Mouse (Mus musculus) kidney, adult 8-10 months (tissue): ENCODE measurements at regions not wholly inside any gene's neighbourhood (a gene's known extent, or its start where the extent isn't known, plus 50 kb on each side); places are given as distances from the start of the nearest gene placed in this dataset.
A peak's percentile ranks its signal among the peaks of the same experiment; 100 is the strongest.

Experiments used
- DNase-seq, 2 experiments: peaks; one replicate each; pipeline ENCODE4 v3.0.0; 2022

DNA sequence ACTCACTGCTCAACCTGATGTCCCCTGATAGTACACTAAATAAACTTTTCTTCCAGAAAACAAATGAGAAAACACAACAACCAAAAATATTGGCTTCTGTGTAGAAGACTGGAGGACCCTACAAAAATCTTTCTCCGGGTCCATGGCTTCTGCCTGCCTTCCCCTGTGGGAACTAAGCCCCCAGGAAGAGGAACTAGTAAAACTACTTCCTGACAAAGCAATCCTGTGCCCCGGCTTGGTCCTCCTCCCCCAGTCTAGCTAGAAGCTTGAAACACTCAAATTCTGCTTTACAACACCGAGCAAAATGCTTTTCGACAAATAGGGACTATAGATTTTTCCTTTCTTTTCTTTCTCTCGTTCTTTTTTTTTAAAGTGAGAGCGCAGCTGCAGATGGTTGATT lies 51.3 kb upstream of the Mki67 start:
- no peak for DNase-seq

DNA sequence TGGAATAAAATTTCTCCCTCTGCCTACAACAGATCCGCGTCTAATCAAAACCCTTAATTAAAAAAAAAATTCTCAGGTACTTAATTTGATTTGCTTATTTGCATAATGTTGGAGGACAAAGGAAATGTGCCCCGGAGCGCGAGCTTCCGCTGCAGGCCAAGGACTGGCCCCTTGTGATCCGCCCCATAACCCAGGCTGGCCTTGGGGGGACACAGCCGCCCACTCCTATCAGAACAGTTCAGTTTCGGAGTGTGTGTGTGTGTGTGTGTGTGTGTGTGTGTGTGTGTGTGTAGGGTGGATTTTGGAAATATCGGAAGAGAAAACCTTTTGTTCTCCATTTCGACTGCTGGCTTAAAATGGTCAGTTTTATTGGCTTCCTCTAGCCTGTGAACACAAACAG lies 51.9 kb upstream of the Mki67 start:
- DNase-seq: no peak

DNA sequence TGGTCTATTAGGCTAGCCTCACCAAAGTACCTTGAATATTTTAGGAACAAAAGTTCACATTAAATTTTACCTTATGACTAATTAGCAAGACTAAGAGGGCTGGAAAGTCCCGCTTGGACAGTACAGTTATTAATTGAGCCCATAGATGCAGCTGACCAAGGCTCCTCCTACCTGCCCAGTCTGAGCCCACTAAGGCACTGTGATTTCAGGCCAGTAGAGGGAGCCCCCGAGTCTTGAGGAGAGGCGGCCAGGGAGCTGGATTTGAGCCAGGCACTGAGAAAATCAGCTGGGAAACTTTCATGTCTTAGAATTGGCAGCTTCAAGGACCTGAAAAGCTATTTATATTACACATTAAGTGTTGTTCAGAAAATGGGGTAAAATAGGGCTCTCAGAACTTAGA lies 52.4 kb upstream of the Mki67 start:
- DNase-seq: peak; percentile 80 to 92

DNA sequence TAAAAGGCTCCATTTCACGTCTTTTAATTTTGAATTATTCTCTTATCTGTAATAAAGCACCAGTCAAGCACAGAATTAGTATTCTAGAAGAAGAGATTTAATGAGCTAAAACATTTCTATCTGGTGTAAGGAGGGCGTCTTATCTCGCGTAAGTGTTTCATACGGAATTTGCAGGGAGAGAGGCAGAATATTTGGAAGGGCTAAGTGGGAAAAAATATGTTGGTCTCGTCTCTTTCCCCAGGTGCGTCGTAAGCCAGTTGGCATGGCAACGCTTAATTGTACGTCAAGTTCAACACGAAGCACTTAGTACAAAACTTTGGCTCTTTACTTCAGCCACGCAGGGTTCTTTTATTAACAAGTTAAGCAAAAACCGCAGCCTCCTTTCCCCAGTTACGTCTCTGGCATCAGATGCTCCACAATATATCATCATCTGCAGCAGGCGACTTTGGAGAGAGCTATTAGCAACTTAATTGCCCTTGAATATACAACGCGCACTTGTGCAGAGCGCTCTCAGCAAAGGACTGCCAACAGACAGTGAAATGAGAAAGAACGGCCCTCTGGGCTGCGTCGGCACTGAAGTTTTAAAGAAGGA lies 53.0 kb upstream of the Mki67 start:
- no peak for DNase-seq

DNA sequence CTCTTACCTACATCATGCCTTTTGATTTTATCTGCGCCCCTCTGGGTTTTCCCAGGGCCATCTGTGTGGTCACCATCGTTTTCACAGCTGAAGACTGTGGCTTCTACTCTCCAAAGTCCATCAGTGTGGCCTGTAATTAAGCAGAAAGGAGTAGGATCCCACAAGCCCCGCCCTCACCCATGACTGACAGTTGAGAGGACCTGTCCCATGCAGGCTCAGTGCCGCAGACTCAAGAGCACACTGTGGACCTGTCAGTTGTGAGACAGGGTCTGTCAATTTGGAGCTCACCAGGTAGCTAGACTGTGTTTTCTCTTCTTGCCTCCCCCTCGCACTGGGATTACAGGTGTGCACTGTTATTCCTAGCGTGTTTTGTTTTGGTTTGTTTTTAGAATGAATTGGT lies 53.9 kb upstream of the Mki67 start:
- DNase-seq: no peak

DNA sequence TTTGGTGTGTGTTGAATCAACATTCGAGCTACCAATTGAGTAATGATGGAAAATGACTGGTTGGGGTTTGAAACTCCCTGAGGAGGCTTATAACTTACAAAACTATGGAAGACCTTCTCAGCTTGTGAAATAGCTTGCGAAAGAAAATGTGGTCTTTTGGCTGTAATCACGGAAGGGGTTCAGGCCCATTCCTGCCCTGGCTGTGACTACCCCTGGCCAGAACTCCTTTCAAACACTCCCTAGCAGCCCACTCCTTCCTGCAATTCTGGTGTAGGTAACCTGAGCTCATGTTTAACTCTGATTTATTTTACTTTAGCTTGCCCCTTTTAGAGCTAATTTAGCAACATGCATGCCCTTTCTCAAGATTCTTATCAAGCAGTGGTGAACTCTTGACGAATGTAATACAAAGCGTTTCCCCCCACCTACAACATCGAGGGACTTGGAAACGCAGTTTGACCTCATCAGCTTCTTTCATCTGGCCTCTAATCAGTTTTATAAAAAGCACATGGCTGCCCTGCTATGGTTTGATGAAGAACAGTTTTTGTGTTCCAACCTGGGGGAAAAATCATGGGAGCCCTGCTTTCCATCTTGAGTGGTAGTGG lies 59.8 kb upstream of the Mki67 start:
- no peak for DNase-seq

DNA sequence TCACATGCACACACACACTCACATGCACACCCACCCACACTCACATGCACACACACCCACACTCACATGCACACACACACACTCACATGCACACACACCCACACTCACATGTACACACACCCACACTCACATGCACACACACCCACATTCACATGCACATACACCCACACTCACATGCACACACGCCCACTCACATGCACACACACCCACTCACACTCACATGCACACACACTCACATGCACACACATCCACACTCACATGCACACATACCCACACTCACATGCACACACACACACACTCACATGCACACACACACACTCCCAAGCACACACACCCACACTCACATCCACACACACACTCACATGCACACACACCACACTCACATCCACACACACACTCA lies 74.0 kb upstream of the Mki67 start:
- DNase-seq: no peak

DNA sequence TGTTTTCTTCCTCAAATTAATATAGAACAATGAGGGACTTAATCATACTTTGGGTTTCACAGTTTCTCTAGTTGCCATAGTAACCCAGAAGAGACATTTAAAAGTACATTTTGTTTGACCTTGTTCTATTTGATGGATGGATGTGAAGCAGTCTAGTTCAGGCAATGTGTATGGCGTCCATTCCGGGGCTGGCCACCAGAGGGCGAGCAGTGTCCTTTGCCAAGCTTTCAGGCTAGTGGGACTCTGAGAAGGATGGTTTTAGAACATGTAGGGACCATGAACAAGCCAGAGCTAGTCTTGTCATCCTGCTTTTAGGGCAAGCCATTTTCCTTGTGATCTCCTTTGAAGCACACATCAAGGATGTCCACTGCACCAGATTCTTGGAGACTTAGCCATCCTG lies 74.8 kb upstream of the Mki67 start:
- DNase-seq: peak in 1 of 2 experiments; percentile 71

DNA sequence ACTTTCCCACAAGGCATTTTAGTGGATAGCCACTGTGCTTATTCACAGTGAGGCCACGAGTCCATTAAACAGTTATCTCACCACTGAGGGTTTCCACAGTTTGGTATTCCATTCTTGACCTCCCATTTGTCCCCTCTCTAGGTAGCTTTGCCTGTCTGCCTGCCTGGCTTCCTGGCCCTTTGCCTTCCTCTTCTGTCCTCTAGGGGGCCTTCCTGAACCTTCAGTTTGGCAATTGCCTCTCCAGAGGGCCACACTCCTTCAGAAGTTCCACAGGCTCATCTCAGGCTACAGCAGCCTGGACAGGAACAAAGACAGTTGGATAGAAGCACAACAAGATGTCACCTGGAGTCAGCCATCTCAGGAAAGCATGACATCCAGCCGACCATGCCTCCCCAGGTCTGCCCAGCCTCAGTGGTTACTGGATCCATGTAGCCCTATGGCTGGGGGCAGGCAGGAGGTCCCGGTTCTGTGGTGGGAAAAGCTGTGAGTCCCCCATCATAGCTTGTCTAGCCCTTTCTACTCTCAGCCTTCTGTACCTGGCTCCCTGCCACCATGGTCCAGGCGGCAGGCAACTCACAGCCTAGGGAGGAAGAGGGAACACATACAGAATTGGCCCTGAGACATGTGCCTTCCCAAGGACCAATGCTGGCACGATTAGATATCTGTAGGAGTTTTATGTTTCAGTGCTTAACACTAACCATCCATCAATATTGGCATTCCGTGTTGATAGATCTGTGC lies 76.0 kb upstream of the Mki67 start:
- no peak for DNase-seq

DNA sequence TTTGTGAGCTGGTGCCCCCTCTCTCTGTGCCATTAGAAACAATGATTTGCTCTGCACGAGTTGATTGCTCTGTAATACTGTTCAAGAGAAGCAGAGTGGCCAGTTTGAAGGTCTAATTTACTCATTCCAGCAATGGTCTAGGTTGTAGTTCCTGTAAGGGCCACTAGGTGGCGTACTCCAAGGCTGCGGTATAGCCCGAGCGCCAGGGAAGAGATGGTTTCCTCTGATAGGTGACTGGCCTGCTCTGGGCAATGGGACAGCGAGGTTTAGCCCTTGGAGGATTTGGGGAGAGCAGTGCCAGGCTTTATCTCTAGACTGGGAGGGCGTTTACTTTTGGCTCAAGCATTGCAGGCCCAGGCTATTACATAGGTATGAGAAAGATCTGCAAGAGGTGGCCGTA lies 76.8 kb upstream of the Mki67 start:
- DNase-seq: peak; percentile 5 to 19

DNA sequence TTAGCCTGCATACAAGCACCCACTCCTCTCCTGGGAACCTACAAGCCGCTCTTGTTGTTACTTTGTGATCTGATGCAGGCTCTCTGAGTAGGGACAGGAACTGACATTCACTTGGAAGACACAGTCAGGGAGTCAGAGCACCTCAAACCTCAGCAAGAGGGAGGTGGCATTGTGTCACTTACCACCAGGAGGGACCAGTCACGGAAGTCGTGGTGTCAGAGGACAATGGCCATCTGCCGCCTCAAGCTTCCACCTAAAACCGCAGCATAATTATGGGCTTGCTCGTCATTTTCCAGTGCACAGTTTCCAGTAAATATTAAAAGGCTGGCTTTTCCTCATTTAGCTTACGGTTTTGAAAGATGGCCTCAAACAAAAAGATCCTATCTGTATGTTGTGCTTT lies 78.1 kb upstream of the Mki67 start:
- peak in 1 of 2 experiments; percentile 3 for DNase-seq

DNA sequence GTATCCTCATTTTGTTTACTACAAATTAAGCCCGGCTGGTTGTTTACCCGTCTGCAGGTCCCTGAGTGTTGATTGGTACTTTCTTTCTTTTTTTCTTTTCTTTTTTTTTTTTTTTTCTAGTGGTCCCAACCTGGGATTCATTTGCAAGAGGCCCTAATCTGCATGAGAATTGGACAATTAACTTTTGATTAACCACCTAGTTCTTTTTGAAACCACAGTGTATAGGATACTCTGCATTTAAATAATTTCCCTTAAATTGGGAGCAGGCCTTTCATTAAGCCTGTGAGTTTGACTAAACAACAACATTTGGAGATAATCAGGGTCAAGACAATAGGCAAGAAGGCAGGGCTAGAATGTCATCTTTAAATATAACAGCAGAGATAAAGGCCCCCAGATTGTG lies 78.5 kb upstream of the Mki67 start:
- no peak for DNase-seq

DNA sequence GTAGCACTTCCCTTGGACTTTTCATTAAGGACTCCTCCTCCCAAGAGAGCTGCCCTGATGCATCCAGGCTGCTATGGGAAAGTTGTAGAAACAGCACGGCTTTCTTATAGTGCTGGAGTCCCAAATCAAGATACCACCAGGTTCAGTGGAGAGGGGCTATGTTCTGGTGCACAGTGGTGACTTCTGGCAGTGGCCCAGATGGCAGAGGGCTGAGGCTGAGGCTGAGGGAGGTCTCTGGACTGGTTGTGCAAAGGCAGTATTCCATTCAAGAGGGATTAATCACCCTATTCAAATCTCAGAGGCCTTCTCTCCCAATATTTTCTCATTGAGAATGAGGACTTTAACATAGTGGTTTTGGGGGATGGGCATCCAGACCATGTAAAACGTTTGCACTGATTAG lies 82.3 kb upstream of the Mki67 start:
- DNase-seq: no peak

DNA sequence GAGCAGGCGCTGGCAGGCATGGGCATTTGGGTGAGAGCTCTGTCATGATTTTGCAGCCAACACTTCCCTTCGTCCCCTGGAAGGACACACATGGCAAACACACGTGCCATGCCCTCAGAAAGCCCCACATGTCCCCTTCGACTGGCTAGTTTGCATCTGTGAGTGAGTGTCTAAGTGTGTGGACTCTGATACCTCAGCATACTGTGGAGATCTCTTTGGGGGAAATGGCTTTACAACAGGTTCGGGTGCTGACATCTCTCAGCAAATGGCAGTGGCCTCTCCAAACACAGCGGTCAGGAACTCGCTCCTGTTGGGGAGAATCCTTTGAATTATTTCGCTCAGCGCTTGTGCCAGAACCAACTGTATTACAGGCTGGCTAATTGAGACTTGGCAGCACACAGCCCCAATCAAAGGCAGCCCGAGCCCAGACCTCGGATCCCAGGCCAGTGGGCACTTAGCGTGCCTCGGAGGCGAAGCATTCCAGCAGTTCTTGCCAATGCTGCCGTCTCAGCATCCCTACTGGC lies 86.5 kb upstream of the Mki67 start:
- DNase-seq: no peak

DNA sequence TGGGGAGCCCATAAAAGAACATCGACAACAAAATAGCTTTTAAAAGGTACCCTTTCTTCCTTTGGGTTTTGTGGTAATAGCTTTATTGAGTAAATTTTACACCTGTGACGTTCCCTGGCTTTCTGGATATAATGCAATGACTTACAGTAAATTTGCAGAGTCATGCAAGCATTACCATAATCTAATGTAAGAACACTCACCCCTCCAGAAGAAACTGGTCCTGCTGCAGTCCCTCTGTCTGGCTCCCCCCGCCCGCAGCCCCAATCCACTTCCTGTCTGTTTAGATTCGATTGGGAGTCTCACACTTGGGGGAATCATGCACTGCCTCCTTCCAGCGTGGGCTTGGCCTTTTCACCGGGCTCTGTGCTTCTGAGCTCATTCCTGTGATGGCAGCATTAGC lies 88.6 kb upstream of the Mki67 start:
- no peak for DNase-seq

DNA sequence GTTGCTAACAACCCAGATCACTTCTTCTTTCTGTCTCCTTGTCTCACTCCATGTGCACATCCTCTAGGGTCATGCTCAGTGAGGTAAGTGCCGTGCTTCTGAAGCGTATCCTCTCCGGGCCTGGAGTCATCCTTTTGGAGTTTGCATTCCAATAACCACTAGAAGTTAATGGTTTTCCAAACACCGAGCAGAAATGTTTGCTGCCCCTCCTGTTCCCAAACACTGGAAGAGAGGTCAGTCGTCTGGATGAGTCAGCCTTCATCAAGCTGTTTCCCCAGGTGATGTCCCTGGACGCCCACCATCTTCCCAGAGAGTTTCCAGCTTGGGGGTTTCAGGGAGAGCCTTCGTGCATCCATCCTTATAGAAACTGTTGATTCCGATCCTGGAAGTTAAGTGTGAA lies 90.0 kb upstream of the Mki67 start:
- DNase-seq: no peak

DNA sequence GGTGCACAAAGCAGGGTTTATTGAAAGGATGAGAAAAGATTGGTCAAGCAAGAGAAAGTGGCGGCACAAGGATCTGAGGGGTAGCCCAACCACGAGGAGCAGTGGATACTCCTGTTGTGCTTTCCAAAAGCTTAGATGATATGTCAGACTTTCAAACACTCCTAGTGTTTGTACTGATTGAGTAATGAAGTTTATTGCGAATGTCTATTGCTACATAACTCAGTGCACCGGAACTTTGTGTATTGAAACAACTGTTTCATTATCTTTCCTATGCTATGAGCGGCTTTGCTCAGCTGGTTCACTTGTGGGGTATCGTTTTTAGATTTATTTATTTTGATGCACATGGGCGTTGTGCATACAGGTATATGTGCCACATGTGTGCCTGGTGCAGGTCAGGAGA lies 90.5 kb upstream of the Mki67 start:
- no peak for DNase-seq

DNA sequence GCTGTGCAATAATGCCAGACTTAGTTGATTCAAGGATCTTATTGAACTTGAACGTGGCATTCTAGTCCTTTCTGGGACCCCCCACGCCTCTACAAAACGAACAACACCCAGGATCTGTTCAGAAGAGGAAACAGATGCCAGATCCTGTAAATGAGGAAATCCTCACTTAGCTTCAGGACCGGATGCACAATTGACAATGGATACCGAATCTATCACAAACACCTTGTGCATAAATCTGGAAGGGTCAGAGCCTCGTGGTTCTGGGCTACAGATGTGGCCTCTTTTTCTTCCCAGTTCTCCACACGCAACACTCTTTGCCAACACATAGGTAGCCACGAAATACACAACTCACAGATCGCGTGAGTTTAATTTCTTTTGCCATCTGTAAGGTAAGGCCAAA lies 93.0 kb upstream of the Mki67 start:
- no peak for DNase-seq

DNA sequence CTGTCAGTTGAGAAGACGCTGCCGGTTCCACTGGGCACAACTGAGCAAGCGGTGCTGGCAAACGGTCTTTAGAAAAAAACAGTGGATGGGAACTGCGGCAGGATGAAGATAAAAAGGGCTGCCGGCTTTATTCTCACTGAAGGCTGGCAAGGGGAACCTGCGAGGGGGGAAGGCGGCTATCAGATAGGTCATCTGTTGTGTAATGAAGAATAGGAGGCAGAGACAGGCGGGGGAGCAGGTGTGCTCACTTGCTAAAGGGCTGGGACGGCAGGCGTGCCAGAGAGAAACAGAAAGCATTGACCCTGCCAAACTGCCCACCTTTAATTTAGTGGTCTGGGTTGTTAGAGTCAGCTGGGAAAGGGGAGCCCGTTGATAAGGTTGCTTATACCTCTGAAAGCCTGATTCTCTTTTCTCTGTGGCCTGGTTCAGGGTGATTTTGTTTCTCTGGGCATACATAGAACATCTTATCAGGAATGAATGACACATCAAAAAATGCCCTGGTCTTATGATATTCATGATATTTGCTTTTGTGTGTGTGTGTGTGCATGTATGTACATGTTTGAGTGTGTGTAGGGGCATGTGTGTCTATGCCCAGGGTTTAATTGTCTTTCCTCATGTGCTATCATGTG lies 93.7 kb upstream of the Mki67 start:
- DNase-seq: no peak

DNA sequence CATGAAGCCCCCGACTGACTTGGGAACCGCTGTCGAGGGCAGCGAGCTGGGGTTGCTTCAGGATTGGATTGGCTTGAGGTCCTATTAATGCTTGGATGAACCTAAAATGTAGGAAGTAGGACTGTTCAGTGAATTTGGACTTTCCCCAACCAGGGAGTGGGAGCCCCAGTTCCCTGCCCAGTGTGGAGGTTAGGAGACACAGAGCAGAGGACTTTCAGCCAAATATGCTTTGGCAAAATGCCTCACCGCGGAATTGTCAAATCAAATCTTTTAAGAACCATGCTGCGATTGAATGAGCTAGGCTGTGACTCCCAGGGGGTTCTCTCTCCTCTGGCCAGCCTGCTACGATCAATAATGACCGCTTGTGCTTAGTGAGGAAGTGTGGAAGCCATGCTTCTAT lies 94.8 kb upstream of the Mki67 start:
- DNase-seq: no peak

DNA sequence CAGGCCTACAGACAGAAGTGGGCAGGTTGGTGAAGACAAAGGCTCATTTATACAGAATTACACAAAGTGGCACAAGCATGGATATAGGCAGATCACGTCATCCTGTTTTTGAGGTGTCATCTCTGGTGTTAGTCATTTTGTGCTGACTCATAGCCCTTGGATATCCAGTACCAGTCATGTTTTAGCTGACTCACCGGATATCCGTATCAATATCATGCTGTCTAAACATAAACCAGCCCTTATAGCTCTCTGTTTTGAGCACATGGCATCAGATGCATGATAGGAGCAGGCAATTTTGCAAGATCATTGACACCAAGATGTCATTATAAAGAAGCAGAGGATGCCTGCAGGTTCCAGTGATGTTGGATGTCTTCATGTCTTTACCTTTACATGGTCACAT lies 97.5 kb upstream of the Mki67 start:
- DNase-seq: no peak

DNA sequence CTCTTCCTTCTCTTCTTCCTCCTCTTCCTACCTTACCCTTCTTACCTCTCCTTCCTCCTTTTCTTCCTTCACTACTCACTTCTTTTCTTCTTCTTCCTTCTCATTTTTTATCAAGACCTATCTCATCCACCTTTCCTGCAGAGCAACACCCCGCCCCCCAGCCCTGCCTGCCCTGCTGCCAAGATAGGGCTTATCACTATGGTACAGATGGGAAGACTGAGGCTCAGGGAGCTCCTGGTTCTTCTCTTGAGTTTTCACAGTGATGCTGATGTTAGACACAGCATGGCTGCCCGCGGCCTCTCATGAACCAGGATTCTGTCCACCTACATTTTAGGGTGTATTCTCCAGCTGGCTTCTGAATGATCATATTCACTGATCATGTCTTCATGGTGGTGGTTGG lies 100.0 kb upstream of the Mki67 start:
- DNase-seq: no peak

DNA sequence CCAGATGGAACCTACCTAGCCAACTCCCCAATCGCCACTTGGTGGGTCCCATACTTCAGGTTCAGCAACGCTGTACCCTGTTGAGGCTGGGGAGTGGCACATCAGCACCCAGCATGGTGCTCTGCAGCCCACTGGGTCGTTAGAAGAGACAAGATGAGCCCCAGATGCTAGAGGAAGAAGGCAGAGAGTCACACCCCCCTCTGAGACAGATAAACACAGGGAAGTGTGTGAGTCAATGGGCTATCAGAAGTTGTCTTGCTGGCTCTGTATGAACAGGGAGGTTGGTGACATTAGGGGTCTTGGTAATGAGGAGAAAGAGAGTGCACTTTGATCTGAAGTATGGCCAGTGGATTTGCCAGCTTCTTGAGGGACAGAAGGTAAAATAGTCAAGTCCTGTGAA lies 101.7 kb upstream of the Mki67 start:
- DNase-seq: no peak

DNA sequence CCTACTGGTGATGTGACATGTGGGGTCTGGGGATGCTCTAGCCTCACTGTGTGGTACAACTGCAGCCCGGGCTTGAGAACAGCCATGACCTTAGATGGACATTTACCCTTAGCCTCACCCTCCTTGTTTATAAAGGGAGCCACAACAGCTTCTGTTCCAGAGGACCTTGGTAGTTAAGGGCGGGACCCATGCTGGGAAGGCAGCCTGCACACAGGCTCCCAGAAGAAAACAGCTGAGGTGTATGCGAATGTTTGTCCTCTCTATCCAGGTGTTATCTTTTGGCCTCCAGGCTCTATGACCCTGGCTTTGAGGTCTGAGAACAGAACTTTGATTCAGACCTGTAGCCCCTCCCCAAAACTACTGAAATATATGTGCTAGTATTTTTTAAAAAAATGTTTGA lies 102.1 kb upstream of the Mki67 start:
- no peak for DNase-seq
